Mouse (Mus musculus): ENCODE measurements around the gene Grb10.

- TF ChIP-seq POLR2A (IDR thresholded peaks at IDR 0.05; ENCODE audit: low read depth, low read length) (no peak), CTCF (IDR thresholded peaks at IDR 0.05; ENCODE audit: extremely low read depth, insufficient read depth, insufficient read length, insufficient replicate concordance) (no peak)
Observed at GRCm38 (mm10) chr11:12039098-12039497, 615 bp upstream of the Grb10 start.
